Mouse (Mus musculus) heart, embryonic 11.5 days (tissue): ENCODE results near the gene Tekt1. TPM values are rescaled to one million over a fixed set of nuclear protein-coding genes. Genes with fewer than 3 reads are reported as not detected.

Experiments
- ATAC-seq: fragments of 200-750 bp; cut with Nextera tagmentation; replicated peaks from 2 replicates; pipeline ENCODE4 v1.8.0; 2017; ENCODE audit warnings: moderate library complexity; ENCODE audit not compliant: insufficient number of reproducible peaks, low FRiP score, low TSS enrichment
- H3K27ac ChIP-seq: fragments of 300-500 bp; sonication (generic); 2 replicates; pipeline ENCODE4 v1.5.1; 2014; ENCODE audit warnings: mild to moderate bottlenecking, low read depth, low read length
- H3K27me3 ChIP-seq: fragments of 300-500 bp; sonication (generic); 2 replicates; pipeline ENCODE4 v1.6.1; 2014; ENCODE audit warnings: mild to moderate bottlenecking, low read length, mixed read lengths; ENCODE audit not compliant: control insufficient read depth, insufficient read depth
- H3K36me3 ChIP-seq: fragments of 300-500 bp; sonication (generic); 2 replicates; pipeline ENCODE4 v1.6.1; 2014; ENCODE audit warnings: mild to moderate bottlenecking, low read length, moderate library complexity, mixed read lengths; ENCODE audit not compliant: control insufficient read depth, insufficient read depth
- H3K4me1 ChIP-seq: fragments of 300-500 bp; sonication (generic); 2 replicates; pipeline ENCODE4 v1.6.1; 2014; ENCODE audit warnings: low read length; ENCODE audit not compliant: control insufficient read depth, insufficient read depth
- H3K4me2 ChIP-seq: fragments of 300-500 bp; sonication (generic); 2 replicates; pipeline ENCODE4 v1.6.1; 2014; ENCODE audit warnings: mild to moderate bottlenecking, moderate library complexity
- H3K4me3 ChIP-seq: fragments of 300-500 bp; sonication (generic); 2 replicates; pipeline ENCODE4 v1.5.1; 2014; ENCODE audit warnings: low read depth, low read length
- H3K9ac ChIP-seq: fragments of 300-500 bp; sonication (generic); 2 replicates; pipeline ENCODE4 v1.6.1; 2014; ENCODE audit warnings: mild to moderate bottlenecking, low read depth, low read length, moderate library complexity
- H3K9me3 ChIP-seq: fragments of 300-500 bp; sonication (generic); replicated peaks from 2 replicates; pipeline ENCODE4 v1.6.1; 2016; ENCODE audit warnings: low read length; ENCODE audit not compliant: control insufficient read depth
- WGBS: fragments of 180-500 bp; shearing (Covaris S2); extraction: QIAGEN DNeasy Blood & Tissue Kit; methylation state at CpG from one replicate; pipeline ENCODE4 v1.1.7; 2014; ENCODE audit not compliant: insufficient replicate concordance; 5-methylcytosine and 5-hydroxymethylcytosine counted together
- polyA plus RNA-seq: library from polyadenylated mRNA; unstranded; fragments of >200 nt; fragmentation: Nextera tagmentation; extraction: Ambion mirVana; gene quantifications from 2 replicates; pipeline ENCODE4 v1.2.1, GENCODE M21; 2014

Tekt1 gene
- polyA plus RNA-seq, 1 experiment from 2014 or later: 0.99 TPM

GRCm38 (mm10) chr11:72376562-72376961 is 14.3 kb upstream of the Tekt1 start:
- 64% methylated on average over 2 of the region's 2 CpGs for WGBS
- Histone ChIP-seq H3K4me1 (no peaks in the 10 kb centered on the region), H3K4me2 (no peak overlapping the region), H3K36me3 (no peaks in the 10 kb centered on the region), H3K4me3 (no peak overlapping the region), H3K9ac (no peak overlapping the region), H3K27me3 (no peaks in the 10 kb centered on the region), H3K9me3 (no peaks in the 10 kb centered on the region), H3K27ac (no peak overlapping the region)
- ATAC-seq: no peak

GRCm38 (mm10) chr11:72369904-72370672 is 7.8 kb upstream of the Tekt1 start:
- Histone ChIP-seq H3K9me3 (no peaks in the 10 kb centered on the region), H3K27ac (no peak overlapping the region), H3K36me3 (no peaks in the 10 kb centered on the region), H3K27me3 (no peaks in the 10 kb centered on the region), H3K9ac (no peak overlapping the region), H3K4me3 (no peak overlapping the region), H3K4me2 (0 out of 2 replicates have a peak overlapping the region, but pooled peaks have one; percentile 2), H3K4me1 (peaks cover 4% of the 10 kb centered on the region; the same call in 1 of the 2 replicates)
- WGBS: 22% methylated on average over 12 of the region's 12 CpGs
- ATAC-seq: no peak

DNA sequence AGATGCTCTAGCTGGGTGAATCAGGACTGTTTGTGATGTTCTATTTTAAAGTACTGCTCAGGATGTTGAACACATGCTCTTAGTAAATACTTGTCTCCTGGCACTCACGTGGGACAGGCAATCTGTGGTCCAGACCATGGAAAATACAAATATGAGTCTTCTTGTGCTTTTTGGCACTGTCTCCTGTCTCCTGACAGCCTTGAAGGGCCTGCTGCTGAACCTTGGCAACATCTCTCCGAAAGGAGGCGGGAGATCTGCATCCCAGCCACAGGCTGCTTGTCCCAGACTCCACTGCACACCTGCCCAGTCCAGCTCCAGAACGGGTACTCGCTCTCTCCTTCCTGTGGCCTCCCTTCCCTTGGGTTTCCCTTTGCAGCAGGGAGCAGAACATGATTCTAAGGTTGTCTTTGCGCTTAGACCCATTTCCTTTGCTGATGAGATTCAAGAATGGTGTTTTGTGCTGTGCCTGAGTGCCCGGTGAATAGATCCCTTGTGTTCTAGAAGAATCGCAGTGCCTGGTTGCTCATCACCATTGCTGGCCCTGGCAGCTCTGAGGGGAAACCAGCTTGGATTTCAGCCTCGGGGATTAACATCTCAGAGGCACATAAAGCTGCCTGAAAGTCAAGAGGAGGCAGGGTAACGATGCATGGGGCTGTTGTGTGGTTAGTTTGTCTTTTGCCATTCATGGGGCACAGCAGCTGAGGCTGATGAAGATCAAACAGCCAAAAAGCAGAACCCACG is 5.9 kb upstream of the Tekt1 start:
- Histone ChIP-seq H3K4me2 (no peak overlapping the region), H3K27ac (no peak overlapping the region), H3K36me3 (no peaks in the 10 kb centered on the region), H3K4me1 (peaks cover 4% of the 10 kb centered on the region; the same call in 1 of the 2 replicates), H3K4me3 (no peak overlapping the region), H3K27me3 (no peaks in the 10 kb centered on the region), H3K9ac (no peak overlapping the region), H3K9me3 (no peaks in the 10 kb centered on the region)
- WGBS: 64% methylated on average over 11 of the region's 11 CpGs
- no peak for ATAC-seq

GRCm38 (mm10) chr11:72366126-72366525 is 3.9 kb upstream of the Tekt1 start:
- H3K27ac ChIP-seq: no peak overlapping the region
- ATAC-seq: no peak
- H3K4me3 ChIP-seq: no peak overlapping the region

DNA sequence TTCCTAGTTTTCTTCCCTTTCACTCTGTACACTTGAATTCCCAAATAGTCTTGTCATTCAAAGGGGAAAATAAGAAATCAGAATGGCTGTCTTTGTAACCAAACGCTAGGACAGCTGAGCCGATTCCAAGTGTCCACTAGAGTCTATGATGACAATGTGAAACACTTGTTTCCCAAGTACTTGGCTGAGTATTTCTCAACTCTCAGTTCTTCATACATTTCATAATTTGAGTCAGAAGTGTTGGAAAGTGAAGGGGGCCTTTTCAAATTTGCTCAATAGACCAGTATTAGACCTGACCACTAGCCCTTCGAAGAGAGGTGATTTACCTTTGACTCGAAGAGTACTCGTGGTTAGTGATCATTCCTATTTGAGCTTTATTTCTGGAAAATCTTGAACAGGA is 2.3 kb upstream of the Tekt1 start:
- no peak for ATAC-seq
- no peak overlapping the region for H3K9ac ChIP-seq
- H3K27ac ChIP-seq: no peak overlapping the region
- WGBS: 90% methylated on average over 5 of the region's 5 CpGs
- no peak overlapping the region for H3K4me2 ChIP-seq
- H3K4me3 ChIP-seq: no peak overlapping the region
- no peaks in the 10 kb centered on the region for H3K9me3 ChIP-seq
- H3K36me3 ChIP-seq: no peaks in the 10 kb centered on the region
- no peaks in the 10 kb centered on the region; the same call in none of the 2 replicates for H3K4me1 ChIP-seq
- no peaks in the 10 kb centered on the region for H3K27me3 ChIP-seq

More at GRCm38 (mm10) chr11:72366126-72366525, 3.9 kb upstream of the Tekt1 start:
- Histone ChIP-seq H3K9me3 (no peaks in the 10 kb centered on the region), H3K36me3 (no peaks in the 10 kb centered on the region), H3K27me3 (no peaks in the 10 kb centered on the region), H3K4me2 (no peak overlapping the region), H3K9ac (no peak overlapping the region), H3K4me1 (peaks cover 4% of the 10 kb centered on the region)
- 81% methylated on average over 9 of the region's 9 CpGs for WGBS

GRCm38 (mm10) chr11:72363523-72364240 is 1.4 kb upstream of the Tekt1 start:
- Histone ChIP-seq H3K27ac (no peak overlapping the region), H3K4me3 (no peak overlapping the region), H3K36me3 (no peaks in the 10 kb centered on the region), H3K9me3 (no peaks in the 10 kb centered on the region), H3K27me3 (no peaks in the 10 kb centered on the region), H3K4me1 (no peaks in the 10 kb centered on the region; the same call in 1 of the 2 replicates), H3K4me2 (no peak overlapping the region), H3K9ac (no peak overlapping the region)
- no peak for ATAC-seq
- 53% methylated on average over 8 of the region's 8 CpGs for WGBS

DNA sequence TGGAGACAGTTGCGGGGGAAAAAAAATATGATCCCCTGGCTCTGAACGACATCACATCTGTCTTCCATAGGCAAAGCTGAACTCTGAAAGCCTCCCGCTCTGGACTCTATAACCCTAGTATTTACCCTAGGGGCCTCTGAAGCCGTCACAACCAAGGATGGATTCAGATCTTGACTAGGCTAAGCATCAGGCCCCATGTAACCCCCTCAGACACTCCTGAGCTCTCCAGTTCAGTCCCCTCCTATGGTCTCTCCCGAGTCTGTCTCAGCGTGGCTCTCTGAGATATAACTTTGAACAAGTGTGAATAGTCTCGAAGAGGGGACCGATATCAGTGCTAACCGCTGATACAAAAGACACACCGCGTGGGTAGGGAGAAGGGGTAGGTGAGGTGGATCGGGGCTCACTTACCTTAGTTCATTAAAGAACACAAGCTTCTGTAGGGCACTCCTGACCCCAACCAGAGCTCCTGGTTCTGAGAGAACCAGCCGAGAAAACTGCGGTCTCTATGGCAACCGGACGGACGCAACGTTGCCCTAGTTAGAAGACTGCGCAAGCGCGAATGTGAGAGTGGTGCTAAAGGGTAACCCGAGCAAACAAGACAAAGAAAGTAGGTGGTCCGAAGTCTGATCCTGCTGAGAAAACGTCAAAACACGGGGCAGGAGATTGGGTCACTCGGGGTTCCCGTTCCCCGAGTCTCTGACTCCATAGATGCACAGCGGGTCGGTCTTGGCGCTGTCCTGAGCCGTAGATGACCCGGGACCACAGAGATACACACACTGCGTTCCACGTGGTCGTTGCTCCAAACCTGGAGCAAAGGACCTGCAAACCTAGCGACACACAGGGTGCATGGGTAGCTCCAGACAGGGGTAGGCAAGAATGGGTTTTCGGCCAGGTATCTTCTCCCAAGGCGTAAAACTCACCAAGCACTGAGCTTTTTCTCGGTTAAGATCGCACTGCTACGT is 576 bp downstream of the Tekt1 start:
- Histone ChIP-seq H3K27ac (no peak overlapping the region), H3K9me3 (no peaks in the 10 kb centered on the region), H3K36me3 (no peaks in the 10 kb centered on the region), H3K27me3 (no peaks in the 10 kb centered on the region), H3K9ac (peak overlapping the region; percentile 73), H3K4me3 (peak overlapping the region; percentile 50), H3K4me2 (peak overlapping the region; percentile 90), H3K4me1 (no peaks in the 10 kb centered on the region; the same call in 1 of the 2 replicates)
- no peak for ATAC-seq
- WGBS: 10% methylated on average over 42 of the region's 42 CpGs
